Mouse (Mus musculus) brain, embryonic 14.5 days (tissue): ENCODE measurements around the gene Drap1. TPM values are rescaled to one million over a fixed set of nuclear protein-coding genes. Genes with fewer than 3 reads are reported as not detected.

Experiments used
- DNase-seq: peaks from one replicate; pipeline ENCODE4 v3.0.0-alpha.2; 2011; ENCODE audit warnings: low read depth
- CTCF ChIP-seq: fragments of 200-500 bp; IDR thresholded peaks from 2 replicates; pipeline ENCODE4 v1.5.1; 2012; ENCODE audit warnings: inconsistent platforms, mild to moderate bottlenecking, moderate library complexity, borderline replicate concordance; ENCODE audit not compliant: insufficient read depth, insufficient read length; ENCODE audit errors: extremely low read depth
- POLR2A ChIP-seq: fragments of 200-500 bp; IDR thresholded peaks from 2 replicates; pipeline ENCODE4 v1.6.1; 2012; ENCODE audit warnings: mild to moderate bottlenecking, inconsistent platforms, borderline replicate concordance; ENCODE audit not compliant: poor library complexity, insufficient read depth, insufficient read length, severe bottlenecking; ENCODE audit errors: extremely low read depth
- polyA plus RNA-seq: library from polyadenylated mRNA; depleted of rRNA; stranded (reverse); fragments of >200 nt; gene quantifications from 2 replicates; pipeline ENCODE4 v1.2.3, GENCODE M21; 2012

Drap1 gene
- polyA plus RNA-seq, 1 experiment: 257 TPM

GRCm38 (mm10) chr19:5423561-5423960 is 1.2 kb downstream of the Drap1 start:
- no peak for DNase-seq

GRCm38 (mm10) chr19:5422895-5423443 is 1.8 kb downstream of the Drap1 start:
- no peak for DNase-seq
- no peak for TF ChIP-seq POLR2A
- no peak for TF ChIP-seq CTCF

More at GRCm38 (mm10) chr19:5423561-5423960, 1.2 kb downstream of the Drap1 start:
- no peak for TF ChIP-seq POLR2A
- TF ChIP-seq CTCF: no peak

GRCm38 (mm10) chr19:5422267-5422666 is 2.5 kb downstream of the Drap1 start:
- no peak for DNase-seq
- TF ChIP-seq POLR2A: no peak
- TF ChIP-seq CTCF: no peak

GRCm38 (mm10) chr19:5421784-5422183 is 3.0 kb downstream of the Drap1 start:
- TF ChIP-seq CTCF (no peak), POLR2A (no peak)

GRCm38 (mm10) chr19:5420579-5420978 is 4.2 kb downstream of the Drap1 start:
- TF ChIP-seq POLR2A (no peak), CTCF (no peak)
- no peak for DNase-seq

More at GRCm38 (mm10) chr19:5421784-5422183, 3.0 kb downstream of the Drap1 start:
- no peak for DNase-seq

GRCm38 (mm10) chr19:5419630-5420029 is 5.1 kb downstream of the Drap1 start:
- TF ChIP-seq POLR2A: no peak
- TF ChIP-seq CTCF: no peak
- no peak for DNase-seq

- TF ChIP-seq CTCF (no peak), POLR2A (no peak)
- DNase-seq: no peak
Observed at GRCm38 (mm10) chr19:5418750-5419466, 5.9 kb downstream of the Drap1 start.

GRCm38 (mm10) chr19:5414534-5414957 is 10.2 kb downstream of the Drap1 start:
- DNase-seq: no peak
- TF ChIP-seq POLR2A: no peak
- no peak for TF ChIP-seq CTCF

GRCm38 (mm10) chr19:5413840-5414239 is 10.9 kb downstream of the Drap1 start:
- no peak for DNase-seq
- TF ChIP-seq CTCF (no peak), POLR2A (no peak)

GRCm38 (mm10) chr19:5411961-5412360 is 12.8 kb downstream of the Drap1 start:
- no peak for DNase-seq
- TF ChIP-seq POLR2A: no peak
- TF ChIP-seq CTCF: no peak

GRCm38 (mm10) chr19:5410641-5411040 is 14.1 kb downstream of the Drap1 start:
- no peak for DNase-seq
- TF ChIP-seq CTCF: no peak
- no peak for TF ChIP-seq POLR2A

- TF ChIP-seq CTCF (no peak), POLR2A (no peak)
- peak; percentile 24 for DNase-seq
Observed at GRCm38 (mm10) chr19:5409068-5409467, 15.7 kb downstream of the Drap1 start.
